Mouse (Mus musculus) liver, embryonic 14.5 days (tissue): ENCODE measurements around the gene Dhx34. TPM values are rescaled to one million over a fixed set of nuclear protein-coding genes. Genes with fewer than 3 reads are reported as not detected.
A peak's percentile ranks its signal among the peaks of the same experiment; 100 is the strongest.

Experiments
- ATAC-seq: fragments of 200-750 bp; cut with Nextera tagmentation; 2 replicates; pipeline ENCODE4 v1.8.0; 2017; ENCODE audit warnings: moderate number of reproducible peaks, mild to moderate bottlenecking, moderate library complexity; ENCODE audit not compliant: insufficient read depth
- DNase-seq, 3 experiments: peaks; one replicate each; pipeline ENCODE4 v3.0.0-alpha.2; 2012 to 2013; ENCODE audit warnings: low read depth in 3 of 3, low spot score in 3 of 3
- H3K27ac ChIP-seq: fragments of 300-500 bp; sonication (generic); 2 replicates; pipeline ENCODE4 v1.5.1; 2014; ENCODE audit warnings: moderate library complexity, mild to moderate bottlenecking, control low read depth, inconsistent platforms
- H3K27me3 ChIP-seq: fragments of 300-500 bp; sonication (generic); 2 replicates; pipeline ENCODE4 v1.6.1; 2014; ENCODE audit warnings: mild to moderate bottlenecking, low read length, moderate library complexity; ENCODE audit not compliant: control insufficient read depth, insufficient read depth
- H3K36me3 ChIP-seq: fragments of 300-500 bp; sonication (generic); replicated peaks from 2 replicates; pipeline ENCODE4 v1.6.1; 2014; ENCODE audit warnings: low read depth; ENCODE audit not compliant: control insufficient read depth, insufficient read depth
- H3K4me1 ChIP-seq, 2 experiments: fragments of 200-500 bp in 1 of 2; fragments of 300-500 bp in 1 of 2; sonication (generic) in 1 of 2; replicated peaks; 2 replicates each; pipeline ENCODE4 v1.6.1; 2012 to 2014; ENCODE audit warnings: antibody characterized with exemption in 1 of 2, inconsistent platforms in 1 of 2, low read length in 1 of 2; ENCODE audit not compliant: control insufficient read depth in 2 of 2, insufficient read depth in 2 of 2
- H3K4me2 ChIP-seq: fragments of 300-500 bp; sonication (generic); 2 replicates; pipeline ENCODE4 v1.6.1; 2014; ENCODE audit warnings: low read depth, mild to moderate bottlenecking, control low read depth, moderate library complexity
- H3K4me3 ChIP-seq, 2 experiments: fragments of 200-500 bp in 1 of 2; fragments of 300-500 bp in 1 of 2; sonication (generic) in 1 of 2; 2 replicates each; pipeline ENCODE4 v1.5.1; 2012 to 2014; ENCODE audit warnings: low read depth in 2 of 2, low read length in 2 of 2, mild to moderate bottlenecking in 2 of 2, control low read depth in 1 of 2, inconsistent platforms in 1 of 2, moderate library complexity in 1 of 2; ENCODE audit not compliant: insufficient read depth in 1 of 2
- H3K9ac ChIP-seq: fragments of 300-500 bp; sonication (generic); replicated peaks from 2 replicates; pipeline ENCODE4 v1.6.1; 2014; ENCODE audit warnings: mild to moderate bottlenecking, control low read depth, moderate library complexity
- H3K9me3 ChIP-seq: fragments of 300-500 bp; sonication (generic); 2 replicates; pipeline ENCODE4 v1.6.1; 2016; ENCODE audit warnings: low read length, mixed read lengths; ENCODE audit not compliant: control insufficient read depth
- CTCF ChIP-seq: IDR thresholded peaks from 2 replicates; pipeline ENCODE4 v1.5.1; 2016; ENCODE audit warnings: antibody characterized with exemption, low read depth, control low read depth
- EP300 ChIP-seq: IDR thresholded peaks from 2 replicates; pipeline ENCODE4 v1.6.1; 2016; ENCODE audit warnings: antibody characterized with exemption, low read depth
- WGBS: fragments of 180-500 bp; shearing (Covaris S2); extraction: QIAGEN DNeasy Blood & Tissue Kit; methylation state at CpG from one replicate; pipeline ENCODE4 v1.1.7; 2014; ENCODE audit not compliant: insufficient replicate concordance; 5-methylcytosine and 5-hydroxymethylcytosine counted together
- polyA plus RNA-seq, 2 experiments: library from polyadenylated mRNA; depleted of rRNA in 1 of 2; stranded (reverse) in 1 of 2; unstranded in 1 of 2; fragments of >200 nt; fragmentation: Nextera tagmentation in 1 of 2; extraction: Ambion mirVana in 1 of 2; gene quantifications; 2 replicates each; pipeline versions ENCODE4 v1.2.1 to v1.2.3; 2012 to 2014

The Dhx34 gene
- polyA plus RNA-seq, 2 experiments: 3.6 to 5.0 TPM

GRCm38 (mm10) chr7:16241787-16242186 is 19.9 kb upstream of the Dhx34 start:
- Histone ChIP-seq H3K9ac (peak overlapping the region; percentile 40), H3K27ac (peak overlapping the region; percentile 18)

GRCm38 (mm10) chr7:16240978-16241303 is 19.1 kb upstream of the Dhx34 start:
- peak overlapping the region; percentile 80 for H3K27ac ChIP-seq
- no peaks in the 10 kb centered on the region for H3K36me3 ChIP-seq
- ATAC-seq (peak; percentile 19; the same call in 1 of the 2 replicates), DNase-seq (peak in 1 of 3 experiments; percentile 45)
- H3K4me2 ChIP-seq: peak overlapping the region; percentile 75
- H3K4me1 ChIP-seq: peaks cover 28 to 48% of the 10 kb centered on the region in 2 experiments
- 23% methylated on average over 1 of the region's 1 CpGs for WGBS
- no peaks in the 10 kb centered on the region for H3K9me3 ChIP-seq
- H3K27me3 ChIP-seq: no peaks in the 10 kb centered on the region
- TF ChIP-seq CTCF (0 out of 2 replicates have a peak, but pooled peaks have one; percentile 17), EP300 (no peak)
- H3K9ac ChIP-seq: no peak overlapping the region
- H3K4me3 ChIP-seq: no peak overlapping the region

More at GRCm38 (mm10) chr7:16241787-16242186, 19.9 kb upstream of the Dhx34 start:
- no peak for ATAC-seq
- Histone ChIP-seq H3K27me3 (no peaks in the 10 kb centered on the region), H3K9me3 (no peaks in the 10 kb centered on the region), H3K4me3 (peak overlapping the region in 1 of 2 experiments; percentile 4; a peak in 1 of 4 replicates), H3K4me1 (peaks cover 28 to 48% of the 10 kb centered on the region in 2 experiments), H3K36me3 (no peaks in the 10 kb centered on the region), H3K4me2 (peak overlapping the region; percentile 75)
- no peak for DNase-seq
- TF ChIP-seq EP300 (no peak), CTCF (peak; percentile 51; the same call in 1 of the 2 replicates)
- 30% methylated on average over 11 of the region's 11 CpGs for WGBS

GRCm38 (mm10) chr7:16240281-16240977 is 18.6 kb upstream of the Dhx34 start:
- Histone ChIP-seq H3K36me3 (no peaks in the 10 kb centered on the region), H3K4me2 (peak overlapping the region; percentile 75), H3K4me1 (peaks cover 28 to 48% of the 10 kb centered on the region in 2 experiments), H3K9me3 (no peaks in the 10 kb centered on the region), H3K9ac (peak overlapping the region; percentile 64), H3K27me3 (no peaks in the 10 kb centered on the region), H3K27ac (peak overlapping the region; percentile 80), H3K4me3 (peak overlapping the region; percentile 22 to 44)
- peak; percentile 90 for ATAC-seq
- WGBS: 17% methylated on average over 7 of the region's 7 CpGs
- peak in 1 of 3 experiments; percentile 74 for DNase-seq
- TF ChIP-seq EP300 (peak; percentile 20; the same call in 1 of the 2 replicates), CTCF (no peak)

- Histone ChIP-seq H3K4me2 (peak overlapping the region; percentile 75), H3K9me3 (no peaks in the 10 kb centered on the region), H3K4me3 (peak overlapping the region; percentile 22 to 44), H3K9ac (peak overlapping the region; percentile 64), H3K4me1 (peaks cover 28 to 46% of the 10 kb centered on the region in 2 experiments), H3K27ac (peak overlapping the region; percentile 80), H3K36me3 (no peaks in the 10 kb centered on the region), H3K27me3 (no peaks in the 10 kb centered on the region)
- DNase-seq (no peak), ATAC-seq (no peak)
- 35% methylated on average over 9 of the region's 9 CpGs for WGBS
- TF ChIP-seq CTCF (no peak), EP300 (no peak)
Measured at GRCm38 (mm10) chr7:16239554-16239997, 17.7 kb upstream of the Dhx34 start.

GRCm38 (mm10) chr7:16229869-16230268 is 8.0 kb upstream of the Dhx34 start:
- no peaks in the 10 kb centered on the region for H3K36me3 ChIP-seq
- no peak overlapping the region for H3K4me3 ChIP-seq
- no peak for ATAC-seq
- H3K27ac ChIP-seq: no peak overlapping the region
- no peak overlapping the region for H3K4me2 ChIP-seq
- TF ChIP-seq CTCF (no peak), EP300 (no peak)
- 32% methylated on average over 5 of the region's 5 CpGs for WGBS
- no peaks in the 10 kb centered on the region; the same call in 1 of the 2 replicates for H3K27me3 ChIP-seq
- H3K9ac ChIP-seq: no peak overlapping the region
- no peak for DNase-seq
- H3K9me3 ChIP-seq: no peaks in the 10 kb centered on the region; the same call in 1 of the 2 replicates
- peaks cover 0 to 14% of the 10 kb centered on the region in 2 experiments; a peak in 3 of 4 replicates for H3K4me1 ChIP-seq
